In the genomic region with DNA sequence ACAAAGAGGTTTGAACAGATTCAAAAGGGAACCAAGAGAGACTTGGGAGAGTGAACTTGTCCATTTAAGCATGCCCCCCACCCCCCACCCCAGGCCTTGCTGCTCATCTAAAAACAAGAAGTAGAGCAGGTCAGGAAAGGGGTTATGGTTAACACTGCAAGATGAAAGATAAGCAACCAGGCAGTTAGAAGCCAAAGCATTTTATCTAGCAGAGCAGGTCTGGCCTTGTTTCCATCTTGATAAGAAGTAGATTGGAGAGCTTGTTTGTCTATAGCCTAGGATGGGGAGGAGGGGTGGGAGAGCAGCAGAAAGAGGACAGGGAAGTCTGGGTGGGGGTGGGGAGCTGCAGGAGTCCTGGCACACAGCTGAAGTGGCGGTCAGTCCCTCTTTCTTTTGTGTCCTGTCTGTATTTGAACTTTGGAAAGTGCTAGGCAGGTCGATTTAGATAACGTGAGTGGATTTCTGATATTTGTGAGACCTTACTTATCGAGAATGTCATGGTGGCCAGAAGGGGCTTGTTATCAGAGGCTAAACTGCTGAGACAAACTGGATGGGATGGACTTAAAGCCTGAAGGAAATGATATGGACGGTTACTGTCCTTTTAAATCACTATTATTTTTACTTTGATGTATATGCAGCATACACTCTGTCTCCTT, we compare ENCODE assay signal across 13 mouse cellular contexts.
DNase-seq lines count a peak whose midpoint lies in the region; ATAC-seq and TF ChIP-seq lines count a peak whose summit lies in the region.
"Had no signal": no experiment of that assay in that cellular context is flagged by ENCODE, and none has a peak within 500 bp of the region (broad histone marks: within the 10 kb centered on the region; RNA-seq: fewer than 3 reads in every experiment).

No protein-coding gene starts in this region.

- TF ChIP-seq CTCF in lung, embryonic 14.5 days (IDR thresholded peaks at IDR 0.05; ENCODE audit: low read depth): no peak

- no peak overlapping the region for H3K9ac ChIP-seq in lung, embryonic 14.5 days
- H3K9ac ChIP-seq in midbrain, embryonic 13.5 days (replicated peaks): no peak overlapping the region

- no peaks in the 10 kb centered on the region for H3K9me3 ChIP-seq in lung, embryonic 14.5 days (ENCODE audit: low read depth, low read length)
- no peaks in the 10 kb centered on the region for H3K9me3 ChIP-seq in midbrain, embryonic 13.5 days

- peak; percentile 70; the same call in 1 of the 2 replicates for ATAC-seq in lung, embryonic 14.5 days (ENCODE audit: insufficient read depth)
- ATAC-seq in hematopoietic stem cell, adult 5-6 weeks (replicated peaks in 1 of 2; ENCODE audit: insufficient read depth in 1 of 2, low FRiP score in 2 of 2, low TSS enrichment in 1 of 2, low read depth in 1 of 2, poor library complexity in 2 of 2, severe bottlenecking in 2 of 2): peak; percentile 87 to 90
- ATAC-seq in midbrain, embryonic 13.5 days: 0 out of 2 replicates have a peak, but pooled peaks have one; percentile 27
- ATAC-seq: forebrain, embryonic 14.5 days; lung, postnatal 0 days; Patski had no signal

- no peak overlapping the region for H3K4me3 ChIP-seq in lung, embryonic 14.5 days (ENCODE audit: low read depth, low read length)
- H3K4me3 ChIP-seq in midbrain, embryonic 13.5 days (replicated peaks): no peak overlapping the region

- WGBS in lung, embryonic 14.5 days: 14% methylated on average over 5 of the region's 5 CpGs
- WGBS in midbrain, embryonic 13.5 days: 35% methylated on average over 5 of the region's 5 CpGs

- 0 out of 2 replicates have a peak overlapping the region, but pooled peaks have one; percentile 7 for H3K4me2 ChIP-seq in lung, embryonic 14.5 days
- no peak overlapping the region for H3K4me2 ChIP-seq in midbrain, embryonic 13.5 days (replicated peaks)

- no peaks in the 10 kb centered on the region for H3K27me3 ChIP-seq in lung, embryonic 14.5 days (ENCODE audit: insufficient read depth, low read length)
- no peaks in the 10 kb centered on the region for H3K27me3 ChIP-seq in midbrain, embryonic 13.5 days
- H3K27me3 ChIP-seq: Patski had no signal

- no peaks in the 10 kb centered on the region for H3K36me3 ChIP-seq in lung, embryonic 14.5 days (ENCODE audit: insufficient read depth)
- H3K36me3 ChIP-seq in midbrain, embryonic 13.5 days: no peaks in the 10 kb centered on the region

- H3K4me1 ChIP-seq in lung, embryonic 14.5 days (ENCODE audit: insufficient read depth): peaks cover 8% of the 10 kb centered on the region
- peaks cover 6% of the 10 kb centered on the region; the same call in 1 of the 2 replicates for H3K4me1 ChIP-seq in midbrain, embryonic 13.5 days (replicated peaks)

- H3K27ac ChIP-seq in lung, embryonic 14.5 days (ENCODE audit: low read depth): no peak overlapping the region
- no peak overlapping the region for H3K27ac ChIP-seq in midbrain, embryonic 13.5 days

- DNase-seq in adrenal gland, adult 2 months: peak; percentile 7
- DNase-seq in adrenal gland, postnatal 36 days: no peak
- DNase-seq in lung, embryonic 14.5 days: peak; percentile 9
- no peak for DNase-seq in lung, postnatal 10 days
- no peak for DNase-seq in right cerebral cortex, adult 18-20 months
- no peak for DNase-seq in cerebellum, adult 9-11 months
- DNase-seq: kidney, adult 11 months; spleen, adult 18-20 months had no signal

Comparison
In these comparisons a context has a peak if more than half of its experiments do, and no peak if none do; other contexts are left out.
1. DNase-seq: peak in adrenal gland, adult 2 months (single experiment) and lung, embryonic 14.5 days (single experiment); none in adrenal gland, postnatal 36 days (0 of 2), lung, postnatal 10 days (single experiment), right cerebral cortex, adult 18-20 months (single experiment) and cerebellum, adult 9-11 months (single experiment).
2. ATAC-seq: peak in every context shown above with its lines; median percentile 88 in hematopoietic stem cell, adult 5-6 weeks; 70 in lung, embryonic 14.5 days; 27 in midbrain, embryonic 13.5 days.